Mouse (Mus musculus) embryonic fibroblast, embryonic 13.5 days (primary cell): ENCODE results near the gene Fancc. TPM values are rescaled to one million over a fixed set of nuclear protein-coding genes. Genes with fewer than 3 reads are reported as not detected.
A peak's percentile ranks its signal among the peaks of the same experiment; 100 is the strongest.

ENCODE experiments used
- H3K27ac ChIP-seq: 2 replicates; pipeline ENCODE4 v1.5.1; 2012; ENCODE audit warnings: low read length, control low read depth, inconsistent platforms; ENCODE audit not compliant: insufficient read depth
- H3K4me1 ChIP-seq: 2 replicates; pipeline ENCODE4 v1.6.1; 2011; ENCODE audit warnings: low read length; ENCODE audit not compliant: control insufficient read depth, insufficient read depth
- H3K4me3 ChIP-seq: 2 replicates; pipeline ENCODE4 v1.5.1; 2011; ENCODE audit warnings: mild to moderate bottlenecking, control low read depth, low read length; ENCODE audit not compliant: insufficient read depth
- CTCF ChIP-seq: IDR thresholded peaks from 2 replicates; pipeline ENCODE4 v1.5.1; 2011; ENCODE audit warnings: mild to moderate bottlenecking, control low read depth, low read length, moderate library complexity, borderline replicate concordance; ENCODE audit not compliant: insufficient read depth
- POLR2A ChIP-seq: IDR thresholded peaks from 2 replicates; pipeline ENCODE4 v1.6.1; 2011; ENCODE audit warnings: low read depth, mild to moderate bottlenecking, control low read depth, low read length, moderate library complexity
- polyA plus RNA-seq: library from polyadenylated mRNA; stranded (reverse); fragments of >200 nt; gene quantifications from 2 replicates; pipeline ENCODE4 v1.2.4, GENCODE M21; 2011; ENCODE audit warnings: low read depth; ENCODE audit not compliant: missing spikeins, insufficient read length

Fancc gene
- polyA plus RNA-seq, 1 experiment: 9.3 TPM

DNA sequence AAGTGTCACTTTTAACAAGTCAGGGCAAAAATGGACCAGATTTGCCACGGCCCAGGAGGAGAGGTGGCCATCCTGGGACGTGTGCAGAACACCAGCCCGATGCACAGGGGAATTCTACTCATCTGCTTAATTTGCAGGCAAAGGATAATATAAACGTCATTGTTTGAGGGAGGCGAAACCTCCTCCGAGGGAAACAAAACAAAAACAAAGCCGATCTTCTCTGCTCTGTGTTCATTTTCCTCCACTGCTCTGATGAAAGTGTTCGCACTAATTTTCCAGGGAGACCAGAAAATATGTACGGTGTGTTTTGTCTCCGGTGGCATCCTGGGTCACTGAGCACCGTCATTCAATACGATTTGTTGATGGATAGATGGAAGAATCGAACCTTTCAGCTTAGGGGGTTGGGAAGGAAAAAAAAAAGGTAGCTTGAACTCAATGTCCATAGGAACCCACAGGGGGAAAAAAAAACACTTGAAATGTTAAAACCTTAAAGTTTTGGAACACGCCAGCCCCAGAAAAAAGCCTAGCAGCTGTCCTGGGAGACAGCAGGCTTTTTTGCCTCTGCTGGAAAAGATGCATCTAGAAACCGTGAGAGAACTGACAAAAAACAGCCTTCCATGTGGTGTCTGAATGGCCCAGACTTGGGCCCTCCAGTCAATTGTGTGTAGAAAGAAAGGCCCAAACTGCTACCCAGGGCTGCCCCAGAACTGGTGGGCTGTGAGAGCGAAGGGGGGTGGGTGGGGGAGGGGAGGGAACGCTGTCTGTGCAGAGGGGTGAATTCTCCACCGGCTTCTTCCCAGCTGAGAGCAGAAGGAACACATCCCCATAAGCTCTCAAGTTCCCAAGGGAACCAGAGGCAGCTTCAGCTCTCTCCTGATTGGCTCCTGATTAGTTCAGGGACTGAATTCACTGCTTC, 10.0 kb downstream of the Fancc start:
- H3K4me1 ChIP-seq: no peaks in the 10 kb centered on the region
- H3K4me3 ChIP-seq: no peak overlapping the region
- TF ChIP-seq CTCF (no peak), POLR2A (no peak)
- H3K27ac ChIP-seq: no peak overlapping the region

GRCm38 (mm10) chr13:63475356-63475755, 21.7 kb downstream of the Fancc start:
- Histone ChIP-seq H3K27ac (no peak overlapping the region), H3K4me1 (no peaks in the 10 kb centered on the region)
- TF ChIP-seq CTCF (no peak), POLR2A (no peak)

DNA sequence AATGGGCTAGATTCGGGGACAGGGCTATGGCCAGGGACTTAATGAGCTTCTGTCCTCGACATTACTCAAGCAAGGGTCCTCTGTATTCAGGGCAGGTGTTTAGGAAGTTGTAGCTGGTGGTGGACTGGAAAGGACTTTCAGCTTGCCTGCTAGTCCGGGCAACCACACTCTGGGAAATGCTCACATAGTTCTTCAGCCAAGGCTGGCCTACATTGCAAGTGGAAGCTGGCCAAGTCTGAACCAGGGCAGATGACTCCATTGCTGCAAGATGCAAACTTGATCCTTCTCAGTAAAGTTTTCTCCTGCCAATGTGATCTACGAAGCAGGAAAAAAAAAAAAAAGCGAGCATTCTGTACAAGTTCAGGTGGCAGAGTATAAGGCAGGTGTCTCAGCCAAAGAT, 44.2 kb downstream of the Fancc start:
- TF ChIP-seq POLR2A (no peak), CTCF (no peak)
- Histone ChIP-seq H3K4me1 (no peaks in the 10 kb centered on the region), H3K27ac (no peak overlapping the region), H3K4me3 (no peak overlapping the region)

More at GRCm38 (mm10) chr13:63475356-63475755, 21.7 kb downstream of the Fancc start:
- H3K4me3 ChIP-seq: no peak overlapping the region

- Histone ChIP-seq H3K4me1 (no peaks in the 10 kb centered on the region), H3K27ac (no peak overlapping the region), H3K4me3 (no peak overlapping the region)
- TF ChIP-seq POLR2A: no peak
- TF ChIP-seq CTCF: no peak
Observed at GRCm38 (mm10) chr13:63451140-63451539, 45.9 kb downstream of the Fancc start.

DNA sequence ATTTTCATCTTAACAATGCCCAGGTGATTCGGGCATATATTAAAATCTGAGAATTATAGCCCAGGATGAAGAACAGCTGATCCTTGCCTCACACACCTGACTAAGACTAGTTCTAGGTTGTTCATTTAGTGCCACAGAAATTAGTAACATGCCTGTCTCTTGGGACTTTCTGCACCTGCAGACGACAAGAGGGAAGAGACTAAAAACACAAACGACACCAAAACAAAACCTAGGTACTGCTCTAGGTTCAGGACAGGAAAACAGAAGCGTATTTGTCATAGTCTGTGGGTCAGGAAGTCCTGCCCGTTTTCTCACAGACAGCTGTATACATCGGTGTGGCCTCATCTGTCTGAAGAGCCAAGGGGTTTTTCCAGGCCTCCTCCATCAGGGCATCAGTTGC, 51.7 kb downstream of the Fancc start:
- Histone ChIP-seq H3K27ac (no peak overlapping the region), H3K4me3 (no peak overlapping the region), H3K4me1 (no peaks in the 10 kb centered on the region)
- TF ChIP-seq POLR2A (no peak), CTCF (no peak)

- Histone ChIP-seq H3K4me3 (no peak overlapping the region), H3K27ac (no peak overlapping the region), H3K4me1 (0 out of 2 replicates have a peak, but pooled peaks cover 2% of the 10 kb centered on the region)
- TF ChIP-seq CTCF (no peak), POLR2A (no peak)
Observed at GRCm38 (mm10) chr13:63432759-63433158, 64.3 kb downstream of the Fancc start.

GRCm38 (mm10) chr13:63431857-63432191, 65.3 kb downstream of the Fancc start:
- no peak for TF ChIP-seq POLR2A
- TF ChIP-seq CTCF: no peak
- Histone ChIP-seq H3K4me1 (0 out of 2 replicates have a peak, but pooled peaks cover 2% of the 10 kb centered on the region), H3K4me3 (peak overlapping the region; percentile 58), H3K27ac (peak overlapping the region; percentile 88)

GRCm38 (mm10) chr13:63431030-63431856, 65.8 kb downstream of the Fancc start:
- Histone ChIP-seq H3K27ac (peak overlapping the region; percentile 88), H3K4me3 (peak overlapping the region; percentile 61), H3K4me1 (0 out of 2 replicates have a peak, but pooled peaks cover 2% of the 10 kb centered on the region)
- TF ChIP-seq POLR2A: peak; percentile 58
- no peak for TF ChIP-seq CTCF

GRCm38 (mm10) chr13:63430681-63431029, 66.4 kb downstream of the Fancc start:
- H3K27ac ChIP-seq: peak overlapping the region; percentile 45
- 0 out of 2 replicates have a peak, but pooled peaks cover 2% of the 10 kb centered on the region for H3K4me1 ChIP-seq
- TF ChIP-seq CTCF (no peak), POLR2A (no peak)
- peak overlapping the region; percentile 61 for H3K4me3 ChIP-seq
